Mouse (Mus musculus): ENCODE measurements around the gene Slc9a1. TPM values are rescaled to one million over a fixed set of nuclear protein-coding genes. Genes with fewer than 3 reads are reported as not detected.

The Slc9a1 gene
- polyA plus RNA-seq, 1 experiment from 2014 or later: 6.5 TPM

GRCm38 (mm10) chr4:133471135-133471821 is 101.8 kb downstream of the Slc9a1 start:
- Histone ChIP-seq H3K4me1 (ENCODE audit: control insufficient read depth in 2 of 2, insufficient read depth in 2 of 2, low read length in 2 of 2) (peaks cover 4 to 7% of the 10 kb centered on the region in 2 experiments; a peak in 2 of 4 replicates), H3K4me2 (ENCODE audit: low read length) (no peak overlapping the region), H3K27ac (replicated peaks in 1 of 2; ENCODE audit: control insufficient read depth in 1 of 2, insufficient read depth in 1 of 2, low read depth in 2 of 2, low read length in 2 of 2) (no peak overlapping the region), H3K27me3 (ENCODE audit: control insufficient read depth, insufficient read depth, low read length) (peaks cover 11% of the 10 kb centered on the region; the same call in 1 of the 2 replicates), H3K9ac (ENCODE audit: low read length) (no peak overlapping the region), H3K9me3 (ENCODE audit: control insufficient read depth, low read length) (peaks cover 4% of the 10 kb centered on the region; the same call in 1 of the 2 replicates), H3K4me3 (ENCODE audit: control insufficient read depth in 1 of 2, insufficient read depth in 1 of 2, low read depth in 1 of 2, low read length in 2 of 2) (no peak overlapping the region), H3K36me3 (ENCODE audit: control insufficient read depth, insufficient read depth, low read length) (no peaks in the 10 kb centered on the region)
- WGBS: 77% methylated on average over 7 of the region's 7 CpGs
- ATAC-seq (ENCODE audit: insufficient number of reproducible peaks, insufficient read depth, low FRiP score, low read depth): no peak

Small RNAs within 50 kb of the gene (microRNA-seq; reads per million reads assigned to microRNA genes)
- not detected for gene Mir5122

Other genes with a start within 250 kb of the Slc9a1 start
- 50.7 and 68.6 TPM in 2 replicates for gene Wasf2, start 239.2 kb upstream of the Slc9a1 start, polyA plus RNA-seq (2014; fragmentation: Nextera tagmentation; extraction: Ambion mirVana)
- 0.42 and 0.82 TPM in 2 replicates for gene Cd164l2, start 157.6 kb upstream of the Slc9a1 start, polyA plus RNA-seq (2014; fragmentation: Nextera tagmentation; extraction: Ambion mirVana)
- gene Gpr3, start 157.2 kb upstream of the Slc9a1 start, polyA plus RNA-seq (2014; fragmentation: Nextera tagmentation; extraction: Ambion mirVana): 0.20 and 0.58 TPM in 2 replicates
- 1.6 and 2.3 TPM in 2 replicates for gene Map3k6, start 128.9 kb upstream of the Slc9a1 start, polyA plus RNA-seq (2014; fragmentation: Nextera tagmentation; extraction: Ambion mirVana)
- 0.34 and 0.42 TPM in 2 replicates for gene Sytl1, start 106.6 kb upstream of the Slc9a1 start, polyA plus RNA-seq (2014; fragmentation: Nextera tagmentation; extraction: Ambion mirVana)
- gene Tmem222, start 91.9 kb upstream of the Slc9a1 start, polyA plus RNA-seq (2014; fragmentation: Nextera tagmentation; extraction: Ambion mirVana): 54.7 and 57.1 TPM in 2 replicates
- 16.9 and 17.3 TPM in 2 replicates for gene Wdtc1, start 16.2 kb upstream of the Slc9a1 start, polyA plus RNA-seq (2014; fragmentation: Nextera tagmentation; extraction: Ambion mirVana)
- 0.28 and 0.61 TPM in 2 replicates for gene Tent5b, start 110.4 kb downstream of the Slc9a1 start, polyA plus RNA-seq (2014; fragmentation: Nextera tagmentation; extraction: Ambion mirVana)
- gene Trnp1, start 128.8 kb downstream of the Slc9a1 start, polyA plus RNA-seq (2014; fragmentation: Nextera tagmentation; extraction: Ambion mirVana): 1.2 and 1.3 TPM in 2 replicates
- gene Kdf1, start 149.3 kb downstream of the Slc9a1 start, polyA plus RNA-seq (2014; fragmentation: Nextera tagmentation; extraction: Ambion mirVana): 0.20 and 0.62 TPM in 2 replicates
- 153 and 164 TPM in 2 replicates for gene Nudc, start 176.3 kb downstream of the Slc9a1 start, polyA plus RNA-seq (2014; fragmentation: Nextera tagmentation; extraction: Ambion mirVana)
- 15.8 and 18.7 TPM in 2 replicates for gene Nr0b2, start 183.7 kb downstream of the Slc9a1 start, polyA plus RNA-seq (2014; fragmentation: Nextera tagmentation; extraction: Ambion mirVana)
- 5.4 and 6.1 TPM in 2 replicates for gene Gpatch3, start 205.0 kb downstream of the Slc9a1 start, polyA plus RNA-seq (2014; fragmentation: Nextera tagmentation; extraction: Ambion mirVana)
- gene Gpn2, start 214.7 kb downstream of the Slc9a1 start, polyA plus RNA-seq (2014; fragmentation: Nextera tagmentation; extraction: Ambion mirVana): 11.2 and 12.5 TPM in 2 replicates
- 0.40 and 1.4 TPM in 2 replicates for gene Sfn, start 232.5 kb downstream of the Slc9a1 start, polyA plus RNA-seq (2014; fragmentation: Nextera tagmentation; extraction: Ambion mirVana)